Mouse (Mus musculus) testis, postnatal 14 days (tissue): ENCODE results near the gene Filip1l.

Experiments used
- DNase-seq: peaks from one replicate; pipeline ENCODE4 v3.0.0; 2021; ENCODE audit warnings: low spot score

The Filip1l gene

GRCm38 (mm10) chr16:57570789-57571311 is 218.0 kb downstream of the Filip1l start:
- no peak for DNase-seq

- DNase-seq: no peak
Measured at GRCm38 (mm10) chr16:57573831-57574230, 220.9 kb downstream of the Filip1l start.

- no peak for DNase-seq
Measured at GRCm38 (mm10) chr16:57575764-57576388, 223.0 kb downstream of the Filip1l start.

- no peak for DNase-seq
Measured at GRCm38 (mm10) chr16:57577519-57577918, 224.6 kb downstream of the Filip1l start.

- no peak for DNase-seq
Measured at GRCm38 (mm10) chr16:57580041-57580440, 227.1 kb downstream of the Filip1l start.

GRCm38 (mm10) chr16:57582008-57582407 is 229.1 kb downstream of the Filip1l start:
- no peak for DNase-seq

- DNase-seq: no peak
Measured at GRCm38 (mm10) chr16:57585201-57585600, 232.3 kb downstream of the Filip1l start.

GRCm38 (mm10) chr16:57593422-57594157 is 240.7 kb downstream of the Filip1l start:
- DNase-seq: no peak

GRCm38 (mm10) chr16:57597295-57597957 is 244.5 kb downstream of the Filip1l start:
- no peak for DNase-seq

- no peak for DNase-seq
Measured at GRCm38 (mm10) chr16:57601031-57601430, 248.1 kb downstream of the Filip1l start.

- DNase-seq: peak; percentile 88
Measured at GRCm38 (mm10) chr16:57606444-57607227, 253.7 kb downstream of the Filip1l start, which contains the start of gene Cmss1. TSS of gene Cmss1 (minus strand) at chr16:57606864.

- no peak for DNase-seq
Measured at GRCm38 (mm10) chr16:57611768-57612167, 258.9 kb downstream of the Filip1l start.
